In genomic region chr10:5227395-5228076, GRCm38 (mm10) we compare ENCODE assay signal across 9 mouse cellular contexts.
A peak's percentile ranks its signal among the peaks of the same experiment; 100 is the strongest.
DNase-seq lines count a peak whose midpoint lies in the region; ATAC-seq and TF ChIP-seq lines count a peak whose summit lies in the region.
"Had no signal": no experiment of that assay in that cellular context is flagged by ENCODE, and none has a peak within 500 bp of the region (broad histone marks: within the 10 kb centered on the region; RNA-seq: fewer than 3 reads in every experiment).

No protein-coding gene starts in this region.

- H3K4me1 ChIP-seq in intestine, embryonic 14.5 days (replicated peaks; ENCODE audit: control insufficient read depth, insufficient read depth, low read length) = no peaks in the 10 kb centered on the region
- H3K4me1 ChIP-seq in intestine, embryonic 15.5 days (replicated peaks) = no peaks in the 10 kb centered on the region
- no peaks in the 10 kb centered on the region for H3K4me1 ChIP-seq in bone marrow, adult 2 months (ENCODE audit: control insufficient read depth, insufficient read depth, low read length)
- H3K4me1 ChIP-seq in forebrain, embryonic 13.5 days = no peaks in the 10 kb centered on the region
- H3K4me1 ChIP-seq: liver, embryonic 15.5 days had no signal

- peak; percentile 49 for DNase-seq in intestine, embryonic 14.5 days (ENCODE audit: low spot score)
- peak; percentile 52 for DNase-seq in CD4-positive, CD25-positive, alpha-beta regulatory T cell, adult 2 months (ENCODE audit: low read depth, low spot score)
- peak; percentile 30 for DNase-seq in induced T-regulatory cell, adult 2 months (ENCODE audit: low read depth)
- peak; percentile 18 for DNase-seq in thymus, postnatal 0 days (ENCODE audit: low spot score)
- DNase-seq in urinary bladder, adult 18-20 months (ENCODE audit: low spot score in 2 of 2) = no peak

- H3K27ac ChIP-seq in intestine, embryonic 14.5 days (ENCODE audit: low read depth) = no peak overlapping the region
- H3K27ac ChIP-seq in intestine, embryonic 15.5 days = no peak overlapping the region
- no peak overlapping the region for H3K27ac ChIP-seq in bone marrow, adult 2 months (ENCODE audit: control insufficient read depth, insufficient read depth, low read depth, low read length, poor library complexity)
- H3K27ac ChIP-seq in forebrain, embryonic 13.5 days = no peak overlapping the region
- H3K27ac ChIP-seq: liver, embryonic 15.5 days had no signal

- no peak for TF ChIP-seq POLR2A in bone marrow, adult 2 months (IDR thresholded peaks at IDR 0.05; ENCODE audit: borderline replicate concordance, control insufficient read depth, low read depth, low read length)

- 79% methylated on average over 20 of the region's 20 CpGs for WGBS in intestine, embryonic 14.5 days
- WGBS in intestine, embryonic 15.5 days = 84% methylated on average over 20 of the region's 20 CpGs
- WGBS in bone marrow, adult 2 months = 81% methylated on average over 20 of the region's 20 CpGs
- WGBS in forebrain, embryonic 13.5 days = 83% methylated on average over 20 of the region's 20 CpGs

- no peak overlapping the region for H3K9ac ChIP-seq in intestine, embryonic 14.5 days (ENCODE audit: low read length)
- H3K9ac ChIP-seq in intestine, embryonic 15.5 days = no peak overlapping the region
- no peak overlapping the region for H3K9ac ChIP-seq in forebrain, embryonic 13.5 days
- H3K9ac ChIP-seq: liver, embryonic 15.5 days had no signal

- ATAC-seq in intestine, embryonic 14.5 days (replicated peaks; ENCODE audit: low FRiP score, low TSS enrichment, low read depth) = no peak
- ATAC-seq in intestine, embryonic 15.5 days = no peak
- ATAC-seq in forebrain, embryonic 13.5 days = no peak

- no peak overlapping the region for H3K4me2 ChIP-seq in intestine, embryonic 14.5 days (ENCODE audit: low read length)
- no peak overlapping the region for H3K4me2 ChIP-seq in intestine, embryonic 15.5 days (replicated peaks)
- H3K4me2 ChIP-seq in forebrain, embryonic 13.5 days = no peak overlapping the region
- H3K4me2 ChIP-seq: liver, embryonic 15.5 days had no signal

- peak; percentile 11; the same call in 1 of the 2 replicates for TF ChIP-seq CTCF in bone marrow, adult 2 months (IDR thresholded peaks at IDR 0.05; ENCODE audit: control insufficient read depth, insufficient read depth, low read length)

- H3K9me3 ChIP-seq in intestine, embryonic 14.5 days (ENCODE audit: control insufficient read depth, low read length) = no peaks in the 10 kb centered on the region
- no peaks in the 10 kb centered on the region for H3K9me3 ChIP-seq in intestine, embryonic 15.5 days
- H3K9me3 ChIP-seq in forebrain, embryonic 13.5 days (replicated peaks) = no peaks in the 10 kb centered on the region
- H3K9me3 ChIP-seq: liver, embryonic 15.5 days had no signal

- no peaks in the 10 kb centered on the region for H3K27me3 ChIP-seq in intestine, embryonic 14.5 days (replicated peaks; ENCODE audit: control insufficient read depth, insufficient read depth, low read length)
- H3K27me3 ChIP-seq in intestine, embryonic 15.5 days (replicated peaks) = no peaks in the 10 kb centered on the region
- no peaks in the 10 kb centered on the region for H3K27me3 ChIP-seq in forebrain, embryonic 13.5 days
- H3K27me3 ChIP-seq: liver, embryonic 15.5 days had no signal

- peaks cover 46% of the 10 kb centered on the region for H3K36me3 ChIP-seq in intestine, embryonic 14.5 days (ENCODE audit: control insufficient read depth, insufficient read depth, low read length)
- H3K36me3 ChIP-seq in intestine, embryonic 15.5 days = 0 out of 2 replicates have a peak, but pooled peaks cover 4% of the 10 kb centered on the region
- no peaks in the 10 kb centered on the region for H3K36me3 ChIP-seq in forebrain, embryonic 13.5 days (ENCODE audit: poor library complexity, severe bottlenecking)
- H3K36me3 ChIP-seq: liver, embryonic 15.5 days had no signal

- no peak overlapping the region for H3K4me3 ChIP-seq in intestine, embryonic 14.5 days (ENCODE audit: low read depth, low read length)
- H3K4me3 ChIP-seq in intestine, embryonic 15.5 days (replicated peaks) = no peak overlapping the region
- H3K4me3 ChIP-seq in bone marrow, adult 2 months (replicated peaks; ENCODE audit: control insufficient read depth, low read depth, low read length) = no peak overlapping the region
- H3K4me3 ChIP-seq in forebrain, embryonic 13.5 days = no peak overlapping the region
- H3K4me3 ChIP-seq: liver, embryonic 15.5 days had no signal

Comparison
In these comparisons a context has a peak if more than half of its experiments do, and no peak if none do; other contexts are left out.
1. DNase-seq: peak in intestine, embryonic 14.5 days (single experiment), CD4-positive, CD25-positive, alpha-beta regulatory T cell, adult 2 months (single experiment), induced T-regulatory cell, adult 2 months (single experiment) and thymus, postnatal 0 days (single experiment); none in urinary bladder, adult 18-20 months (0 of 2).